Mouse (Mus musculus) stomach, postnatal 0 days (tissue): ENCODE results near the gene Msi2.

Experiments used
- CTCF ChIP-seq: IDR thresholded peaks from 2 replicates; pipeline ENCODE4 v1.5.1; 2016; ENCODE audit warnings: antibody characterized with exemption, low read depth, mild to moderate bottlenecking, moderate library complexity
- EP300 ChIP-seq: optimal IDR thresholded peaks from 2 replicates; pipeline ENCODE3; 2016; ENCODE audit warnings: antibody characterized with exemption

DNA sequence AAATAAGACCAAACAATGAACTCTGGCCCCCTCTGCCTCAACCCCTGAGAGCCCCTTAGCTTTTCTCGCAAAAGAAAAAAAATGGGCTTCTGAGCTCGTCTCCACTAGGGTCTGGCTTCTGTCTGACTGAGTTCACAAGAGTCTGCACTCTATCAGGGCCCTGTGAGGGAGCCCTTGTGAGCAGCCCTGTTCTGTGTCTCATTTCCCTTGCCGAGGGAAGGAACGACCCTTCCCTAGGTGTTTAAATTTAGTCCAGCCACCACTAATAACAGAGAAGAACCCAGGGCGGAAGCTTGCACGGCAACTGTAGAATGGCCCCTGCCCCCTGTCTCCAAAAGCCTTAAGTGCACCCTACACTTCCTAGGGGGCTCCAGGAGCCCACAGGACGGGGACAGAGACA, 299.2 kb downstream of the Msi2 start:
- TF ChIP-seq CTCF (no peak), EP300 (no peak)
